Mouse (Mus musculus) MEL (cell line): ENCODE measurements around the gene Tagap. TPM values are rescaled to one million over a fixed set of nuclear protein-coding genes. Genes with fewer than 3 reads are reported as not detected.
A peak's percentile ranks its signal among the peaks of the same experiment; 100 is the strongest.

Experiments used
- DNase-seq: peaks from one replicate; pipeline ENCODE4 v3.0.0; 2011; ENCODE audit warnings: low read depth, low spot score
- H3K27ac ChIP-seq: 2 replicates; pipeline ENCODE4 v1.5.1; 2012; ENCODE audit warnings: low read depth, mild to moderate bottlenecking, control low read depth, low read length, moderate library complexity; ENCODE audit not compliant: control insufficient read depth
- H3K27me3 ChIP-seq, 2 experiments: fragments of 150-350 bp in 1 of 2; sonication (generic) in 1 of 2; 2 replicates each; pipeline ENCODE4 v1.6.1; 2012; ENCODE audit warnings: low read length in 2 of 2, mild to moderate bottlenecking in 2 of 2, improper control_type of control experiment in 1 of 2, moderate library complexity in 1 of 2; ENCODE audit not compliant: insufficient read depth in 2 of 2, control insufficient read depth in 1 of 2
- H3K36me3 ChIP-seq, 2 experiments: 2 replicates each; pipeline ENCODE4 v1.6.1; 2012 to 2014; ENCODE audit warnings: low read length in 2 of 2, improper control_type of control experiment in 1 of 2, inconsistent platforms in 1 of 2, mild to moderate bottlenecking in 1 of 2; ENCODE audit not compliant: insufficient read depth in 2 of 2, control insufficient read depth in 1 of 2
- H3K4me1 ChIP-seq, 2 experiments: fragments of 150-350 bp in 1 of 2; sonication (generic) in 1 of 2; 2 replicates each; pipeline ENCODE4 v1.6.1; 2012; ENCODE audit warnings: low read length in 2 of 2, improper control_type of control experiment in 1 of 2, mild to moderate bottlenecking in 1 of 2; ENCODE audit not compliant: insufficient read depth in 2 of 2, control insufficient read depth in 1 of 2
- H3K4me3 ChIP-seq, 2 experiments: fragments of 150-350 bp in 1 of 2; sonication (generic) in 1 of 2; 2 replicates each; pipeline ENCODE4 v1.5.1; 2012; ENCODE audit warnings: low read depth in 2 of 2, low read length in 2 of 2, mild to moderate bottlenecking in 2 of 2, moderate library complexity in 2 of 2, control low read depth in 1 of 2, improper control_type of control experiment in 1 of 2; ENCODE audit not compliant: control insufficient read depth in 1 of 2, insufficient read depth in 1 of 2
- H3K79me2 ChIP-seq: 2 replicates; pipeline ENCODE4 v1.6.1; 2012; ENCODE audit warnings: mild to moderate bottlenecking, low read length, moderate library complexity; ENCODE audit not compliant: control insufficient read depth, poor library complexity, insufficient read depth
- H3K9ac ChIP-seq: 2 replicates; pipeline ENCODE4 v1.6.1; 2012; ENCODE audit warnings: low read depth, mild to moderate bottlenecking, control low read depth, low read length, moderate library complexity; ENCODE audit not compliant: control insufficient read depth, poor library complexity, severe bottlenecking
- H3K9me3 ChIP-seq: fragments of 150-350 bp; sonication (generic); replicated peaks from 2 replicates; pipeline ENCODE4 v1.6.1; 2012; ENCODE audit warnings: mild to moderate bottlenecking, low read length, improper control_type of control experiment, moderate library complexity; ENCODE audit not compliant: insufficient read depth
- BHLHE40 ChIP-seq: IDR thresholded peaks from 2 replicates; pipeline ENCODE4 v1.6.1; 2012; ENCODE audit warnings: low read depth, mild to moderate bottlenecking, inconsistent platforms, low read length, improper control_type of control experiment, borderline replicate concordance
- CTCF ChIP-seq, 3 experiments: IDR thresholded peaks in 2 of 3; conservative IDR thresholded peaks in 1 of 3; 2 replicates each; pipeline ENCODE4 v1.5.1; 2011 to 2012; ENCODE audit warnings: low read length in 3 of 3, low read depth in 2 of 3, mild to moderate bottlenecking in 2 of 3, improper control_type of control experiment in 1 of 3, inconsistent platforms in 1 of 3, mixed read lengths in 1 of 3, moderate library complexity in 1 of 3; ENCODE audit not compliant: control insufficient read depth in 1 of 3, insufficient read depth in 1 of 3, poor library complexity in 1 of 3, severe bottlenecking in 1 of 3
- E2F4 ChIP-seq: IDR thresholded peaks from 2 replicates; pipeline ENCODE4 v1.6.1; 2011; ENCODE audit warnings: low read depth, low read length, improper control_type of control experiment, borderline replicate concordance
- EP300 ChIP-seq, 2 experiments: IDR thresholded peaks; 2 replicates each; pipeline ENCODE4 v1.6.1; 2011; ENCODE audit warnings: improper control_type of control experiment in 2 of 2, low read length in 2 of 2, low read depth in 1 of 2, mild to moderate bottlenecking in 1 of 2
- ETS1 ChIP-seq: IDR thresholded peaks from 2 replicates; pipeline ENCODE4 v1.6.1; 2012; ENCODE audit warnings: low read depth, mild to moderate bottlenecking, inconsistent platforms, low read length, improper control_type of control experiment, moderate library complexity
- GATA1 ChIP-seq: IDR thresholded peaks from 2 replicates; pipeline ENCODE4 v1.6.1; 2011; ENCODE audit warnings: low read depth, low read length, improper control_type of control experiment
- KAT2A ChIP-seq: conservative IDR thresholded peaks from 2 replicates; pipeline ENCODE4 v1.6.1; 2012; ENCODE audit warnings: low read depth, low read length, improper control_type of control experiment, inconsistent platforms
- MAX ChIP-seq: IDR thresholded peaks from 2 replicates; pipeline ENCODE4 v1.6.1; 2011; ENCODE audit warnings: low read length, improper control_type of control experiment
- MXI1 ChIP-seq: IDR thresholded peaks from 2 replicates; pipeline ENCODE4 v1.6.1; 2011; ENCODE audit warnings: mild to moderate bottlenecking, low read depth, low read length, improper control_type of control experiment
- MYC ChIP-seq: IDR thresholded peaks from 2 replicates; pipeline ENCODE4 v1.6.1; 2011; ENCODE audit warnings: low read depth, mild to moderate bottlenecking, low read length, improper control_type of control experiment, moderate library complexity
- RAD21 ChIP-seq: IDR thresholded peaks from 2 replicates; pipeline ENCODE4 v1.6.1; 2011; ENCODE audit warnings: mild to moderate bottlenecking, low read depth, low read length, improper control_type of control experiment
- RCOR1 ChIP-seq: IDR thresholded peaks from 2 replicates; pipeline ENCODE4 v1.6.1; 2012; ENCODE audit warnings: low read depth, mild to moderate bottlenecking, inconsistent platforms, low read length, improper control_type of control experiment
- SIN3A ChIP-seq: IDR thresholded peaks from 2 replicates; pipeline ENCODE4 v1.6.1; 2012; ENCODE audit warnings: low read length, improper control_type of control experiment, inconsistent platforms
- SMC3 ChIP-seq: IDR thresholded peaks from 2 replicates; pipeline ENCODE4 v1.6.1; 2011; ENCODE audit warnings: low read depth, low read length, improper control_type of control experiment
- TAL1 ChIP-seq: IDR thresholded peaks from 2 replicates; pipeline ENCODE4 v1.6.1; 2012; ENCODE audit warnings: mild to moderate bottlenecking, inconsistent platforms, low read length, moderate library complexity, mixed read lengths
- TCF12 ChIP-seq: IDR thresholded peaks from 2 replicates; pipeline ENCODE4 v1.6.1; 2014; ENCODE audit warnings: low read depth, mild to moderate bottlenecking, inconsistent platforms, low read length, improper control_type of control experiment, moderate library complexity
- USF1 ChIP-seq: IDR thresholded peaks from 2 replicates; pipeline ENCODE4 v1.6.1; 2014; ENCODE audit warnings: low read depth, mild to moderate bottlenecking, inconsistent platforms, low read length, improper control_type of control experiment, moderate library complexity
- ZC3H11A ChIP-seq: IDR thresholded peaks from 2 replicates; pipeline ENCODE4 v1.6.1; 2012; ENCODE audit warnings: low read depth, mild to moderate bottlenecking, inconsistent platforms, low read length, improper control_type of control experiment
- ZKSCAN1 ChIP-seq: IDR thresholded peaks from 2 replicates; pipeline ENCODE4 v1.6.1; 2012; ENCODE audit warnings: low read depth, mild to moderate bottlenecking, inconsistent platforms, low read length, improper control_type of control experiment, moderate library complexity
- polyA plus RNA-seq, 2 experiments: library from polyadenylated mRNA; stranded (reverse) in 1 of 2; unstranded in 1 of 2; fragments of >175 nt in 1 of 2; fragments of >200 nt in 1 of 2; gene quantifications; 2 replicates each; pipeline versions ENCODE4 v1.2.1 to v1.2.4; 2012; ENCODE audit warnings: low replicate concordance in 2 of 2, low read depth in 1 of 2; ENCODE audit not compliant: insufficient read length in 2 of 2, insufficient read depth in 1 of 2, missing spikeins in 1 of 2
- total RNA-seq: library from RNA; depleted of rRNA; stranded (reverse); fragments of 300-350 nt; gene quantifications from 2 replicates; pipeline ENCODE4 v1.2.3, GENCODE M21; 2012

Tagap gene
- total and polyA plus RNA-seq, 3 experiments = 4.3 to 4.5 TPM; not detected in 1

DNA sequence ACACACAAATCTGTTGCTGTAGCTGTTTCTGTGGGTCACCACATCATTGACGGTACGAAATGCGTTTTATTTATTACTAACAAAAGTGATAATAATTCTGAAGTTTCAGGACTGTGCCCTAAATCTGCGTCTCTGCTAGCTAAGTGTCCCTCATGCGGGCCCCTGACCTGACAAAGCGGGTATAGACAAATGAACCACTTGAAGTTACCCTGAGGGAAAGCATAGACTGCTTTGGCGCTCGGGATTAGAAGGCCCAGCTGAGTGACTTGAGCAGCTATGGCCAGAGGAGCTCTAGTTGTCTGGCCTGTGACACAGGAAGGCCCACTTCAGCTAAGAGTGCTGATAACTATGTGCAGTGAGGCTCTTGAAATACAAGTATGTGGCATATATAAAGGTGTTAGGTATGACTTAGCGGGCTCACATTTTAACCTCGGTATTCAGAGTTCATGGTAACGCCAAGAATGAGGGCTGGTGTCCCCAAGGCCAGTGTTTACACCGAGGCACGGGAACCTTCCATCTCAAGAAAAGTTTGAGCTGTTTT is 1.5 kb upstream of the Tagap start:
- H3K27me3 ChIP-seq = no peaks in the 10 kb centered on the region
- peaks cover 0 to 27% of the 10 kb centered on the region in 2 experiments; a peak in 3 of 4 replicates for H3K36me3 ChIP-seq
- H3K9ac ChIP-seq = no peak overlapping the region
- no peaks in the 10 kb centered on the region for H3K9me3 ChIP-seq
- TF ChIP-seq ZKSCAN1 (no peak), MAX (no peak)
- TF ChIP-seq, all 39 proteins: peak for 0
- no peak for DNase-seq
- H3K4me3 ChIP-seq = no peak overlapping the region
- H3K79me2 ChIP-seq = peaks cover 3% of the 10 kb centered on the region; the same call in 1 of the 2 replicates
- no peak overlapping the region for H3K27ac ChIP-seq
- peaks cover 13 to 21% of the 10 kb centered on the region in 2 experiments for H3K4me1 ChIP-seq

DNA sequence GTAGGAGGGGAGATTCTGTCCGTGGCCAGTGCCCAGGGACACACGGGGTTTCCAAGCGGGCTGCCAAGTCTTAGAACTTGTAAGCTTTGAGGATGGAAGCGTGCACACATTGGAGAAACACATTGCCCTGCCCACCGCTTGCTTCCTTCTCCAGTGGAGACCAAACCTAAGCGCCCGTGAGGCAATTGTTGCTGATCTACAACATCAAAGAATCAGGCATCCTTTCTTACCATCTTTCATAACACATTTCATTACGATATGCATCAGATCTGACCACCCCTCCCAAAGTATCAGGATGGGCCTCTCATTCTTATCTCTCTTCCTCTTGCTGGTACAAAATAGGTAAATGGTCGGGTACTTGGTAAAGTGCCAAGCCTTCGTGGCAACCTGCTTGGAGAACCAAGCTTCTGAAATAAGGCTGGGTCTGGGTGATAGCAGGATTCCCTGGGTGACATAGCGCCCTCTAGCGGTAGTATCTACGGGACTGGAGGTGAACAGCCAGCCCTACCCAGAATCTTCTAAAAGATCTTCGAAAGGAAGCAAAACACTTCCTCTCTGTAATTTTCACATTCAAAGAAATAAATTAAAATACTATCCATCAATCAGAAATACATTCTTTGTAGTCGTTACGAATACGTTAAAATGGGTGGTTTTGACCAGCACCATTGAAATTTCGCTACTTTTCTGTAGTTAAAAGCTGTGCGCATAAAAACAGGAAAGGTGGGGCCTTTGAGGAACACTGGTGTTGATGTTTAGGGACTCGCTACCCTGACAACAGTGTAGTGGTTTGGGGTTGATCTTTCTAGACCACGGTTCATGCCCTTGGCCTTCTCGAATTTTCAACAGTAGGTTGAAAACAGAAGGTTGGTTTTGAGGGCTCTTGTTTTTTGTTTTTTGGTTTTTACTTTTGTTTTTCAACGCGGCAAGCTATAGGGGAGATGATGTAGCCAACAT is 2.1 kb downstream of the Tagap start:
- Histone ChIP-seq H3K27ac (no peak overlapping the region), H3K9ac (no peak overlapping the region), H3K9me3 (no peaks in the 10 kb centered on the region), H3K4me1 (peaks cover 13 to 21% of the 10 kb centered on the region in 2 experiments), H3K79me2 (peaks cover 3% of the 10 kb centered on the region; the same call in 1 of the 2 replicates), H3K4me3 (no peak overlapping the region), H3K27me3 (no peaks in the 10 kb centered on the region), H3K36me3 (peaks cover 1 to 27% of the 10 kb centered on the region in 2 experiments; a peak in 3 of 4 replicates)
- DNase-seq = peak; percentile 88
- TF ChIP-seq ETS1 = peak; percentile 36; the same call in 1 of the 2 replicates
- TF ChIP-seq ZC3H11A = peak; percentile 45
- peak; percentile 67 for TF ChIP-seq SMC3
- TF ChIP-seq TCF12 = peak; percentile 58
- TF ChIP-seq RAD21 = peak; percentile 52
- TF ChIP-seq EP300 (IDR thresholded peaks at IDR 0.05; ENCODE audit: low read depth in 1 of 2, low read length in 2 of 2) = peak; percentile 8 to 59; a peak in 3 of 4 replicates
- no peak for TF ChIP-seq MYC
- 0 out of 2 replicates have a peak, but pooled peaks have one; percentile 43 for TF ChIP-seq SIN3A
- TF ChIP-seq KAT2A = no peak
- peak; percentile 38; the same call in 1 of the 2 replicates for TF ChIP-seq MXI1
- TF ChIP-seq TAL1 = peak; percentile 54
- peak; percentile 86 to 92 (median 90) for TF ChIP-seq CTCF (IDR thresholded peaks at IDR 0.05 in 2 of 3, conservative IDR thresholded peaks at IDR 0.05 in 1 of 3; ENCODE audit: control insufficient read depth in 1 of 3, insufficient read depth in 1 of 3, low read depth in 2 of 3, low read length in 3 of 3, poor library complexity in 1 of 3, severe bottlenecking in 1 of 3)
- TF ChIP-seq BHLHE40 = no peak
- no peak for TF ChIP-seq USF1
- no peak; the same call in 1 of the 2 replicates for TF ChIP-seq RCOR1
- no peak for TF ChIP-seq E2F4
- TF ChIP-seq GATA1 = peak; percentile 66
